Mouse (Mus musculus) neural tube, embryonic 11.5 days (tissue): ENCODE data around the gene Bag3. TPM values are rescaled to one million over a fixed set of nuclear protein-coding genes. Genes with fewer than 3 reads are reported as not detected.
"Not testable (repeated sequence)": the region's sequence is repeated elsewhere in the genome, so short reads cannot be mapped to it uniquely, and the experiment has no call there.

Experiments
- ATAC-seq: fragments of 200-750 bp; cut with Nextera tagmentation; 2 replicates; pipeline ENCODE4 v1.8.0; 2017; ENCODE audit warnings: moderate number of reproducible peaks, mild to moderate bottlenecking, moderate TSS enrichment, moderate library complexity; ENCODE audit not compliant: insufficient read depth, low FRiP score, low TSS enrichment
- DNase-seq: peaks from one replicate; pipeline ENCODE4 v3.0.0-alpha.2; 2015; ENCODE audit warnings: low spot score
- H3K27ac ChIP-seq: fragments of 300-500 bp; sonication (generic); 2 replicates; pipeline ENCODE4 v1.5.1; 2014; ENCODE audit warnings: low read depth, mild to moderate bottlenecking, low read length
- H3K27me3 ChIP-seq: fragments of 300-500 bp; sonication (generic); 2 replicates; pipeline ENCODE4 v1.6.1; 2014; ENCODE audit warnings: mild to moderate bottlenecking, low read length, mixed read lengths; ENCODE audit not compliant: control insufficient read depth, insufficient read depth
- H3K36me3 ChIP-seq: fragments of 300-500 bp; sonication (generic); 2 replicates; pipeline ENCODE4 v1.6.1; 2014; ENCODE audit warnings: mild to moderate bottlenecking, low read length, moderate library complexity, mixed read lengths; ENCODE audit not compliant: control insufficient read depth, insufficient read depth
- H3K4me1 ChIP-seq: fragments of 300-500 bp; sonication (generic); 2 replicates; pipeline ENCODE4 v1.6.1; 2014; ENCODE audit warnings: low read length, mixed read lengths; ENCODE audit not compliant: control insufficient read depth, insufficient read depth
- H3K4me2 ChIP-seq: fragments of 300-500 bp; sonication (generic); 2 replicates; pipeline ENCODE4 v1.6.1; 2014; ENCODE audit warnings: low read depth, mild to moderate bottlenecking, moderate library complexity
- H3K4me3 ChIP-seq: fragments of 300-500 bp; sonication (generic); 2 replicates; pipeline ENCODE4 v1.5.1; 2014; ENCODE audit warnings: low read depth, low read length
- H3K9ac ChIP-seq: fragments of 300-500 bp; sonication (generic); 2 replicates; pipeline ENCODE4 v1.6.1; 2014; ENCODE audit warnings: mild to moderate bottlenecking, low read length
- H3K9me3 ChIP-seq: fragments of 300-500 bp; sonication (generic); 2 replicates; pipeline ENCODE4 v1.6.1; 2016; ENCODE audit warnings: low read length; ENCODE audit not compliant: control insufficient read depth
- WGBS: fragments of 180-500 bp; shearing (Covaris S2); extraction: QIAGEN DNeasy Blood & Tissue Kit; methylation state at CpG from one replicate; pipeline ENCODE4 v1.1.7; 2014; 5-methylcytosine and 5-hydroxymethylcytosine counted together
- polyA plus RNA-seq: library from polyadenylated mRNA; unstranded; fragments of >200 nt; fragmentation: Nextera tagmentation; extraction: Ambion mirVana; gene quantifications from 2 replicates; pipeline ENCODE4 v1.2.1, GENCODE M21; 2014

Bag3 gene
- polyA plus RNA-seq, 1 experiment from 2014 or later: 6.0 TPM

GRCm38 (mm10) chr7:128567561-128568244 is 44.3 kb downstream of the Bag3 start:
- H3K4me2 ChIP-seq: no peak overlapping the region

GRCm38 (mm10) chr7:128569429-128569828 is 46.0 kb downstream of the Bag3 start:
- DNase-seq: not testable (repeated sequence)

More at GRCm38 (mm10) chr7:128567561-128568244, 44.3 kb downstream of the Bag3 start:
- DNase-seq (no peak), ATAC-seq (no peak)
- H3K36me3 ChIP-seq: no peaks in the 10 kb centered on the region
- 81% methylated on average over 8 of the region's 8 CpGs for WGBS
- H3K9me3 ChIP-seq: no peaks in the 10 kb centered on the region
- H3K4me3 ChIP-seq: no peak overlapping the region
- H3K4me1 ChIP-seq: no peaks in the 10 kb centered on the region
- H3K9ac ChIP-seq: no peak overlapping the region
- no peaks in the 10 kb centered on the region for H3K27me3 ChIP-seq
- no peak overlapping the region for H3K27ac ChIP-seq

GRCm38 (mm10) chr7:128569987-128570656 is 46.7 kb downstream of the Bag3 start:
- no peaks in the 10 kb centered on the region for H3K9me3 ChIP-seq
- DNase-seq (no peak), ATAC-seq (no peak)
- 91% methylated on average over 8 of the region's 8 CpGs for WGBS
- no peak overlapping the region for H3K27ac ChIP-seq
- no peaks in the 10 kb centered on the region for H3K27me3 ChIP-seq
- no peak overlapping the region for H3K4me3 ChIP-seq
- no peak overlapping the region for H3K4me2 ChIP-seq
- no peaks in the 10 kb centered on the region for H3K4me1 ChIP-seq
- no peaks in the 10 kb centered on the region for H3K36me3 ChIP-seq
- no peak overlapping the region for H3K9ac ChIP-seq

More at GRCm38 (mm10) chr7:128569429-128569828, 46.0 kb downstream of the Bag3 start:
- H3K4me2 ChIP-seq, ATAC-seq, H3K27ac ChIP-seq, H3K9me3 ChIP-seq, H3K4me3 ChIP-seq, H3K4me1 ChIP-seq, H3K27me3 ChIP-seq, H3K9ac ChIP-seq, H3K36me3 ChIP-seq: not testable (repeated sequence)
- WGBS: 93% methylated on average over 2 of the region's 2 CpGs

GRCm38 (mm10) chr7:128570657-128571056 is 47.2 kb downstream of the Bag3 start:
- H3K27ac ChIP-seq, H3K9me3 ChIP-seq, H3K36me3 ChIP-seq, H3K4me3 ChIP-seq, H3K27me3 ChIP-seq, H3K4me1 ChIP-seq, DNase-seq, H3K4me2 ChIP-seq, ATAC-seq, H3K9ac ChIP-seq: not testable (repeated sequence)
- 83% methylated on average over 7 of the region's 7 CpGs for WGBS

- DNase-seq (no peak), ATAC-seq (no peak)
- Histone ChIP-seq H3K4me2 (no peak overlapping the region), H3K4me1 (no peaks in the 10 kb centered on the region), H3K9ac (no peak overlapping the region), H3K27me3 (no peaks in the 10 kb centered on the region), H3K27ac (no peak overlapping the region), H3K9me3 (no peaks in the 10 kb centered on the region), H3K4me3 (no peak overlapping the region), H3K36me3 (no peaks in the 10 kb centered on the region)
- 60% methylated on average over 4 of the region's 4 CpGs for WGBS
These were observed 48.6 kb downstream of the Bag3 start for GRCm38 (mm10) chr7:128572030-128572429.

- Histone ChIP-seq H3K27me3 (no peaks in the 10 kb centered on the region), H3K9me3 (no peaks in the 10 kb centered on the region), H3K9ac (no peak overlapping the region), H3K4me1 (no peaks in the 10 kb centered on the region), H3K4me2 (no peak overlapping the region), H3K27ac (no peak overlapping the region), H3K4me3 (no peak overlapping the region), H3K36me3 (no peaks in the 10 kb centered on the region)
- 90% methylated on average over 5 of the region's 5 CpGs for whole genome bisulfite sequencing
- no peak for DNase-seq
- no peak for ATAC-seq
These were observed 51.8 kb downstream of the Bag3 start for GRCm38 (mm10) chr7:128575211-128575610.

- Histone ChIP-seq H3K36me3 (no peaks in the 10 kb centered on the region), H3K4me1 (no peaks in the 10 kb centered on the region), H3K27ac (no peak overlapping the region), H3K9ac (no peak overlapping the region), H3K9me3 (no peaks in the 10 kb centered on the region), H3K4me2 (no peak overlapping the region), H3K4me3 (no peak overlapping the region), H3K27me3 (no peaks in the 10 kb centered on the region)
- WGBS: 61% methylated on average over 2 of the region's 2 CpGs
- DNase-seq (no peak), ATAC-seq (no peak)
These were observed 52.4 kb downstream of the Bag3 start for GRCm38 (mm10) chr7:128575794-128576193.

GRCm38 (mm10) chr7:128577607-128578006 is 54.2 kb downstream of the Bag3 start:
- 13% methylated on average over 1 of the region's 1 CpGs for WGBS
- Histone ChIP-seq H3K9ac (no peak overlapping the region), H3K4me1 (no peaks in the 10 kb centered on the region), H3K4me3 (no peak overlapping the region), H3K36me3 (no peaks in the 10 kb centered on the region), H3K9me3 (no peaks in the 10 kb centered on the region), H3K4me2 (no peak overlapping the region), H3K27ac (no peak overlapping the region), H3K27me3 (no peaks in the 10 kb centered on the region)
- DNase-seq (no peak), ATAC-seq (no peak)
